In the genomic region with DNA sequence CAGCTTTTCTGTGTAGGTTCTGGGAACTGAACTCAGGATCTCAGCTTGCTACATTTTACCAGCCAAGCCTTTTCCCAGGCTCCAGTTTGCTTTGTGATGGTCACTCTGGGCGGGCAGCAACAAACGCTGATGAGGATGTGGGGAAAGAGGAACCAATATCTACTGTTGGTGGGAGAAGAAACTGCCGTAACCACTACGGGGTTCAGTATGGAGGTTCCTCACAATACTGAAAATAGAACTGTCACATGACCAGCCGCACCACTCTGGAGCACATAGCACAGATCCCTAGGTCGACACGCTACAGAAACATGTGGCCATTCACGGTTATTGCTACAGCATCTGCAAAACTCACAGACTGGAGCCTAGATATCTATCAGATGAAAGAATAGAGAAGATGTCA, we compare ENCODE assay signal across 12 mouse cellular contexts. TPM values are rescaled to one million over a fixed set of nuclear protein-coding genes. Genes with fewer than 3 reads are reported as not detected.
DNase-seq lines count a peak whose midpoint lies in the region; ATAC-seq and TF ChIP-seq lines count a peak whose summit lies in the region.
"Had no signal": no experiment of that assay in that cellular context is flagged by ENCODE, and none has a peak within 500 bp of the region (broad histone marks: within the 10 kb centered on the region; RNA-seq: fewer than 3 reads in every experiment).

No protein-coding gene starts in this region.

- TF ChIP-seq EP300 in CH12.LX (IDR thresholded peaks at IDR 0.05; ENCODE audit: low read length), result no peak

- no peak overlapping the region for H3K27ac ChIP-seq in CH12.LX (ENCODE audit: insufficient read depth, low read depth)
- H3K27ac ChIP-seq in liver, embryonic 13.5 days, result peak overlapping the region; percentile 45
- H3K27ac ChIP-seq in forebrain, embryonic 12.5 days, result no peak overlapping the region
- H3K27ac ChIP-seq: neural tube, embryonic 15.5 days had no signal

- 44% methylated on average over 8 of the region's 8 CpGs for WGBS in liver, embryonic 13.5 days (ENCODE audit: insufficient replicate concordance)
- WGBS in forebrain, embryonic 12.5 days, result 95% methylated on average over 8 of the region's 8 CpGs

- dilution Hi-C loops in CH12.LX (cut with MboI; ENCODE audit: extremely low pct_ligation_motif_present, extremely low pct_unique_long_range_greater_than_20kb, low sequenced_read_pairs), result no loop called here

- no peaks in the 10 kb centered on the region for H3K27me3 ChIP-seq in CH12.LX (replicated peaks)
- no peaks in the 10 kb centered on the region for H3K27me3 ChIP-seq in liver, embryonic 13.5 days
- H3K27me3 ChIP-seq in forebrain, embryonic 12.5 days, result no peaks in the 10 kb centered on the region
- H3K27me3 ChIP-seq: neural tube, embryonic 15.5 days had no signal

- in situ Hi-C loops in CH12.LX (cut with MboI; ENCODE audit: low pct_ligation_motif_present, low pct_unique_long_range_greater_than_20kb, low sequenced_read_pairs), result no loop called here

- H3K9me3 ChIP-seq in CH12.LX (replicated peaks; ENCODE audit: low read length), result peaks cover 9% of the 10 kb centered on the region
- H3K9me3 ChIP-seq in liver, embryonic 13.5 days (replicated peaks), result no peaks in the 10 kb centered on the region
- H3K9me3 ChIP-seq in forebrain, embryonic 12.5 days, result no peaks in the 10 kb centered on the region
- H3K9me3 ChIP-seq: neural tube, embryonic 15.5 days had no signal

- no peak for TF ChIP-seq POLR2A in CH12.LX (IDR thresholded peaks at IDR 0.05; ENCODE audit: low read depth, low read length)

- TF ChIP-seq RAD21 in CH12.LX (IDR thresholded peaks at IDR 0.05; ENCODE audit: low read depth, low read length), result no peak

- peak; percentile 39; the same call in 1 of the 2 replicates for ATAC-seq in liver, embryonic 13.5 days (ENCODE audit: low read depth)
- ATAC-seq in erythroid progenitor cell, adult 5-6 weeks (replicated peaks; ENCODE audit: low FRiP score, poor library complexity, severe bottlenecking), result no peak
- no peak for ATAC-seq in forebrain, embryonic 12.5 days (ENCODE audit: low FRiP score)

- H3K4me1 ChIP-seq in CH12.LX (ENCODE audit: control insufficient read depth in 1 of 2, insufficient read depth in 2 of 2), result peaks cover 12 to 22% of the 10 kb centered on the region in 2 experiments
- H3K4me1 ChIP-seq in liver, embryonic 13.5 days (replicated peaks), result peaks cover 26% of the 10 kb centered on the region
- peaks cover 7% of the 10 kb centered on the region for H3K4me1 ChIP-seq in forebrain, embryonic 12.5 days

- TF ChIP-seq CTCF in CH12.LX (conservative IDR thresholded peaks at IDR 0.05 in 1 of 2, IDR thresholded peaks at IDR 0.05 in 1 of 2; ENCODE audit: low read depth in 2 of 2, low read length in 2 of 2), result no peak

- DNase-seq in heart, adult 9 months (ENCODE audit: low spot score in 2 of 2), result peak; percentile 23 to 46
- DNase-seq in heart, postnatal 25 days (ENCODE audit: low spot score), result no peak
- DNase-seq in CH12.LX (ENCODE audit: extremely low read depth), result peak; percentile 62
- DNase-seq in liver, embryonic 13.5 days, result peak; percentile 8
- DNase-seq in naive thymus-derived CD4-positive, alpha-beta T cell, adult 2 months (ENCODE audit: low read depth), result peak; percentile 42
- DNase-seq in MN1 (ENCODE audit: low spot score), result no peak
- DNase-seq: adrenal gland, adult 2 months; cerebellum, postnatal 10 days had no signal

- no peak overlapping the region for H3K9ac ChIP-seq in CH12.LX (ENCODE audit: insufficient read depth, low read depth)
- no peak overlapping the region for H3K9ac ChIP-seq in liver, embryonic 13.5 days
- H3K9ac ChIP-seq in forebrain, embryonic 12.5 days, result no peak overlapping the region
- H3K9ac ChIP-seq: lung, embryonic 14.5 days; neural tube, embryonic 15.5 days had no signal

- H3K36me3 ChIP-seq in CH12.LX (replicated peaks in 1 of 2; ENCODE audit: control insufficient read depth in 1 of 2, insufficient read depth in 1 of 2, low read length in 1 of 2), result no peaks in the 10 kb centered on the region
- 0 out of 2 replicates have a peak, but pooled peaks cover 3% of the 10 kb centered on the region for H3K36me3 ChIP-seq in liver, embryonic 13.5 days
- H3K36me3 ChIP-seq in forebrain, embryonic 12.5 days (replicated peaks), result no peaks in the 10 kb centered on the region
- H3K36me3 ChIP-seq: neural tube, embryonic 15.5 days had no signal

- peak overlapping the region; percentile 81 for H3K4me2 ChIP-seq in CH12.LX (ENCODE audit: insufficient read depth, low read depth, poor library complexity, severe bottlenecking)
- peak overlapping the region; percentile 35; the same call in 1 of the 2 replicates for H3K4me2 ChIP-seq in liver, embryonic 13.5 days
- no peak overlapping the region for H3K4me2 ChIP-seq in forebrain, embryonic 12.5 days
- H3K4me2 ChIP-seq: lung, embryonic 14.5 days; neural tube, embryonic 15.5 days had no signal

- no peak overlapping the region for H3K4me3 ChIP-seq in CH12.LX (replicated peaks in 1 of 3; ENCODE audit: low read depth in 2 of 3, low read length in 2 of 3, poor library complexity in 1 of 3)
- H3K4me3 ChIP-seq in liver, embryonic 13.5 days (replicated peaks), result no peak overlapping the region
- no peak overlapping the region for H3K4me3 ChIP-seq in forebrain, embryonic 12.5 days (replicated peaks)
- H3K4me3 ChIP-seq: neural tube, embryonic 15.5 days had no signal

- no peaks in the 10 kb centered on the region for H3K79me2 ChIP-seq in CH12.LX (replicated peaks; ENCODE audit: control insufficient read depth, extremely low read depth, insufficient read depth, poor library complexity, severe bottlenecking)

- intact Hi-C loops in heart, postnatal 25 days (cut with DNase I), result no loop called here

TF ChIP-seq in CH12.LX, 34 proteins besides CTCF, POLR2A, EP300 and RAD21:
- TF ChIP-seq TBP (conservative IDR thresholded peaks at IDR 0.05; ENCODE audit: low read depth, low read length), result no peak
- TF ChIP-seq BHLHE40 (IDR thresholded peaks at IDR 0.05; ENCODE audit: low read depth, low read length), result peak; percentile 65
- TF ChIP-seq USF2 (conservative IDR thresholded peaks at IDR 0.05; ENCODE audit: low read depth, low read length), result peak; percentile 57
- no peak for TF ChIP-seq RCOR1 (conservative IDR thresholded peaks at IDR 0.05; ENCODE audit: low read depth, low read length)
- peak; percentile 73; the same call in 1 of the 2 replicates for TF ChIP-seq MEF2A (IDR thresholded peaks at IDR 0.05; ENCODE audit: borderline replicate concordance, low read depth, low read length)
- TF ChIP-seq USF1 (IDR thresholded peaks at IDR 0.05; ENCODE audit: low read depth, low read length), result peak; percentile 52
- no peak for TF ChIP-seq ETS1 (conservative IDR thresholded peaks at IDR 0.05; ENCODE audit: low read depth, low read length)
- TF ChIP-seq PAX5 (IDR thresholded peaks at IDR 0.05; ENCODE audit: low read length), result no peak
TF ChIP-seq in CH12.LX: peak in this region for 4.

RNA-seq across cellular contexts. Expression of gene Kras, which starts 57.2 kb away (rescaled TPM):
- 10 to 100 TPM; 30.4 to 34.0 TPM for total RNA-seq in heart, postnatal 25 days (2021)
- total RNA-seq in CH12.LX (2012; rRNA removed), result 5.9 and 7.6 TPM in 2 replicates
- total RNA-seq in CH12.LX (2014; rRNA removed), result 18.8 and 22.3 TPM in 2 replicates
- polyA plus RNA-seq in CH12.LX (2012; ENCODE audit: insufficient read length, low read depth), result 32.8 and 44.6 TPM in 2 replicates
- polyA plus RNA-seq in liver, embryonic 13.5 days (2015; fragmentation: Nextera tagmentation; extraction: Ambion mirVana), result 55.0 and 64.1 TPM in 2 replicates
- total RNA-seq in erythroid progenitor cell, adult 5-6 weeks (2015; ENCODE audit: low replicate concordance), result 55.9 and 71.3 TPM in 2 replicates
- total RNA-seq in erythroid progenitor cell, adult 5-6 weeks (2017; ENCODE audit: low replicate concordance), result 32.5 and 51.3 TPM in 2 replicates
- polyA plus RNA-seq in forebrain, embryonic 12.5 days (2016; fragmentation: Nextera tagmentation; extraction: Ambion mirVana), result 134 and 139 TPM in 2 replicates

Comparison
In these comparisons a context has a peak if more than half of its experiments do, and no peak if none do; other contexts are left out.
1. DNase-seq: peak in heart, adult 9 months (2 of 2), CH12.LX (single experiment), liver, embryonic 13.5 days (single experiment) and naive thymus-derived CD4-positive, alpha-beta T cell, adult 2 months (single experiment); none in heart, postnatal 25 days (single experiment) and MN1 (single experiment).